Mouse (Mus musculus) testis, adult 2 months (tissue): Measurements from ENCODE around the gene Sh3bp2. TPM values are rescaled to one million over a fixed set of nuclear protein-coding genes. Genes with fewer than 3 reads are reported as not detected.
"Not testable (repeated sequence)": the region's sequence is repeated elsewhere in the genome, so short reads cannot be mapped to it uniquely, and the experiment has no call there.

ENCODE experiments used
- H3K27ac ChIP-seq: fragments of 200-500 bp; 2 replicates; pipeline ENCODE4 v1.5.1; 2012; ENCODE audit warnings: low read depth, low read length; ENCODE audit not compliant: control insufficient read depth, insufficient read depth
- H3K27me3 ChIP-seq: fragments of 200-500 bp; 2 replicates; pipeline ENCODE4 v1.6.1; 2012; ENCODE audit warnings: mild to moderate bottlenecking, low read length, moderate library complexity; ENCODE audit not compliant: control insufficient read depth, insufficient read depth
- H3K36me3 ChIP-seq: fragments of 200-500 bp; 2 replicates; pipeline ENCODE4 v1.6.1; 2012; ENCODE audit warnings: mild to moderate bottlenecking, low read length; ENCODE audit not compliant: control insufficient read depth, insufficient read depth
- H3K4me1 ChIP-seq: fragments of 200-500 bp; 2 replicates; pipeline ENCODE4 v1.6.1; 2012; ENCODE audit warnings: low read length; ENCODE audit not compliant: control insufficient read depth, insufficient read depth
- H3K4me3 ChIP-seq: fragments of 200-500 bp; 2 replicates; pipeline ENCODE4 v1.5.1; 2012; ENCODE audit warnings: low read depth, mild to moderate bottlenecking, low read length, moderate library complexity, mixed read lengths; ENCODE audit not compliant: control insufficient read depth
- CTCF ChIP-seq: fragments of 200-500 bp; IDR thresholded peaks from 2 replicates; pipeline ENCODE4 v1.5.1; 2012; ENCODE audit warnings: low read depth, mild to moderate bottlenecking, inconsistent platforms, low read length, moderate library complexity; ENCODE audit not compliant: control insufficient read depth, insufficient read depth, insufficient replicate concordance
- POLR2A ChIP-seq: fragments of 200-500 bp; IDR thresholded peaks from 2 replicates; pipeline ENCODE4 v1.6.1; 2012; ENCODE audit warnings: low read depth, mild to moderate bottlenecking, inconsistent platforms, low read length, moderate library complexity; ENCODE audit not compliant: control insufficient read depth
- polyA plus RNA-seq: library from polyadenylated mRNA; depleted of rRNA; stranded (reverse); fragments of >200 nt; gene quantifications from 2 replicates; pipeline ENCODE4 v1.2.3, GENCODE M21; 2012

The Sh3bp2 gene
- polyA plus RNA-seq, 1 experiment: 5.0 TPM

- Histone ChIP-seq H3K27me3 (no peaks in the 10 kb centered on the region), H3K36me3 (no peaks in the 10 kb centered on the region), H3K4me1 (peaks cover 9% of the 10 kb centered on the region), H3K4me3 (no peak overlapping the region), H3K27ac (peak overlapping the region; percentile 66)
- TF ChIP-seq POLR2A (no peak), CTCF (no peak)
Measured at GRCm38 (mm10) chr5:34565545-34566283, 40.1 kb downstream of the Sh3bp2 start.

GRCm38 (mm10) chr5:34571551-34571950, 45.9 kb downstream of the Sh3bp2 start:
- no peak overlapping the region for H3K27ac ChIP-seq
- H3K4me3 ChIP-seq: no peak overlapping the region
- peaks cover 2% of the 10 kb centered on the region for H3K4me1 ChIP-seq
- TF ChIP-seq CTCF: no peak
- TF ChIP-seq POLR2A: no peak
- no peaks in the 10 kb centered on the region for H3K36me3 ChIP-seq
- H3K27me3 ChIP-seq: no peaks in the 10 kb centered on the region

DNA sequence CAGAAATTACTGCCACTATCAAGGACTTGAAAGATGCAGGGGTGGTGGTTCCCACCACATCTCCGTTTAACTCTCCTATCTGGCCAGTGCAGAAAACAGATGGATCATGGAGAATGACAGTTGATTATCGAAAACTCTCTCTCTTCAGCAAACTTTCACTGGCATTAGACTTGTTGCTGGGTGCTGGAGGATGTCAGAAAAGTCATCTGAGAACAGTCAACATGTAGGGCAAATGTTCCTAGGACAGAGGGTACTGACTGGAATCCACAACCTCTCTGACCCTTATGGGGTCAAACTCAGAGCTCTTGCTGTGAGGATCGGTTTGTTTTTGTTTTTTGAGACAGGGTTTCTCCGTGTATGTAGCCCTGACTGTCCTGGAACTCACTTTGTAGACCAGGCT, 46.9 kb downstream of the Sh3bp2 start:
- H3K4me1 ChIP-seq, H3K4me3 ChIP-seq, H3K27me3 ChIP-seq, H3K36me3 ChIP-seq: not testable (repeated sequence)
- H3K27ac ChIP-seq: peak overlapping the region; percentile 97; the same call in 1 of the 2 replicates

DNA sequence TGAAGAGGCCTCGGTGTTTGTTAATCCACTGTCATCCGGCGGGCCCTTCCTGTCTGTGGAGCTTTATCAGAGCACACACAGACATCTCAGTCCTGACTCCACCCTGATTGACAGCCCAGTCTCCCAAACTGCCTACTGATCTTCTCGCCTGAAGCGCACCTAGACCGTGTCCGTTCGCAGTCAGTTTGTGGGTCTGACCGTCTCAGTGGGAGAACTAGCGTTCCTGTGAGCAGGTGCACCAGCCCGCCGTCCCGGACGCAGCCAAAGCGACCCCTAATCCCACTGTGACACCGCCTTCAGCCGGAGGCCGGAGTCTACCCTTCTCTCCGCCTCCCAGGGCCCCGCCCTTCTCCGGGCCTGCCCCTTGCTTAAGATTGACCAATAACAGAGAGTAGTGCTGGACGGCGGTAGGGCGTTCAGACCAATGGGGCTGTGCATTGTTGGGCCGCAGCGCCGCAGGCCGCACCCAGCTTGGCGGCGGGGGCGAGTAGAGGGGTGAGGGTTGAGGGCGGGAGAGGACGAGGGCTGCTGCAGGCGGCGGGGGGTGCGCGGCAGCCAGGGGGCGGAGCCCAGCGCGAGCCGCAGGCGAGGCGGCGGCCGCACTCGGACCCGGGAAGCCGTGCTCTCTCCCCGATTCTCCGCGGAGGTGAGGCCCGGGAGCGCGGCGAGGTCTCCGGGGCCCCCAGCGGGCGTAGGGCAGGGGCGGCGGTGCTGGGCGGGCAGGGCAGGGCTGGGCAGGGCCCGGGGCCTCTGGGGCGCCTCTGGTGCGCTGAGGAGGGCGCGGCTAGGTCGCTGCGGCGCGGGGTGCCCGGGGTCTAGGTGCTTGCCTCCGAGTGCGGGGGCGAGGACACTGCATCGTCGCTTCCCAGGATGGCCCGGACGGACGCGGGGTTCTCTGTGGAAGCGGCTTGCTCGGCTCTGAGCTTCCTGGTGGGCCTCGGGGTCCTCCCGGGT, 47.9 kb downstream of the Sh3bp2 start, which contains the start of gene Add1:
Gene Add1 (plus strand): TSS at position 397 of the 954 bp plus-strand sequence.
- no peak; the same call in 1 of the 2 replicates for TF ChIP-seq CTCF
- TF ChIP-seq POLR2A: peak; percentile 80
- Histone ChIP-seq H3K4me1 (peaks cover 2% of the 10 kb centered on the region), H3K36me3 (no peaks in the 10 kb centered on the region), H3K27ac (peak within 1 kb of the TSS; percentile 97), H3K27me3 (no peaks in the 10 kb centered on the region), H3K4me3 (peak within 1 kb of the TSS; percentile 95)

DNA sequence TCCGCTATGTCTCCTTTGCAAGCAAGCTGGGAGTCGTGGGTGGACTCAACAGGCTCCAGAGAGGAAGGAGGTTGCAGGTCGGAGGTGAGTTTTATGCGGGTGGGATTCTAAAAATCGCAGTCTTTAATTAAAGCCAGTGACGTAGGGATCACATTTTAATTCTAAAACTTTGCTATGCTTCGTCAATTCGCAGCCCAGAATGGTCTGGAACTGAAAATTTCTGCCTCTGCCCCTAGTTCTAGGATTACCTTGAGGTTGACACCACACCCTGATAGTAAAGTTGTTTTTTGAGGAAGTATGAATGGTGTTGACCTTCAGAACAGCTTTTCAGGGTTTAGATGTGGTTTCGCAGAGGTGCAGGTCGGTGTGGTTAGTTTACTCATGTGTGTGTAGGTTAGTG, 49.1 kb downstream of the Sh3bp2 start:
- H3K4me1 ChIP-seq: peaks cover 2% of the 10 kb centered on the region
- TF ChIP-seq POLR2A (no peak), CTCF (no peak)
- H3K4me3 ChIP-seq: peak overlapping the region; percentile 31; the same call in 1 of the 2 replicates
- H3K27ac ChIP-seq: no peak overlapping the region
- H3K36me3 ChIP-seq: no peaks in the 10 kb centered on the region
- H3K27me3 ChIP-seq: no peaks in the 10 kb centered on the region

DNA sequence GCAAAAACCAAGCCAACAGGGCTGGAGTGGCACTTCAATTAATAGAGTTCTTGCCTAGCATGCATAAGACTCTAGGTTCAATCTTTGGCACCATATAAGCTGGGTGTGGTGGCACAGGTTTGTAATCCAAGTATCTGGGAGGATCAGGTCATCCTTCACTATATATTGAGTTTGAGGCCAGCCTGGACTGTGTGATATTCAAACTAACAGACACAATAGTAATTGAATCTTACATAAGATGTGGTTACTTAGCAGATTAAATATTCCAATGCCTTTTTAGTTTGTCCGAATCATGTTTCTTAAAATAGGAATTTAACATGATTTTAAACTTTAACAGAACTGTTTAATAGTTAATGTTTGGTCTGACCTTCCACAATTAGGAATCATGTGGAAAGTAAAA, 50.6 kb downstream of the Sh3bp2 start:
- Histone ChIP-seq H3K27me3 (no peaks in the 10 kb centered on the region), H3K36me3 (no peaks in the 10 kb centered on the region), H3K4me1 (peaks cover 2% of the 10 kb centered on the region), H3K27ac (no peak overlapping the region), H3K4me3 (no peak overlapping the region)
- no peak for TF ChIP-seq POLR2A
- TF ChIP-seq CTCF: no peak

DNA sequence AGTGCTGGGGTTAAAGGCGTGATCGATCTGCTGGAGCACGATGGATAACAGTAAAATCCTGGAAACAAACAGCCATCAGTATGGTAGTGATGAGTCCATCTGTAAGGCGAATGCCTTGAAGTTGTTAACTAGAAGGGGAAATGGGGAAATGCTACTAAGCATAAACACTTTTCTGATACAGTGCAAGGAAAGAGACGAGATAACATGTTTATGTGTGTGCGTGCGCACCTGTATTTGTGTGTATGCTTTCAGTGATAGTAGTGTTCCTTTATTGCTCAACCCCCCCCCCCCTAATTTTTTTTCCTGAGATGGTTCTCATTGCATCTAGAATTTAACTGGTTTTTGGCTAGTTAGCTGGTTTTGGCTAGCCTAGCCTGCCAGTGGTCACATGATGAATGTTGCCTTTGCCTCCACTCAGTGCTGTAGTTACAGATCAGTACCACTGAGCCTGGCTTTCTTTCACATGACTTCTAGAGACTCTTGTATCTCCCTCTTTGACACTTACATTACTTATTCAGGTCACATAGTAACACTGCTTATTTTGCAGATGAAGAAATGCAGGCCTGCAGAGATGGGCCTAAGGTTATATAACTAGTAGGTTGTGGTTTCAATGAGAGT, 52.5 kb downstream of the Sh3bp2 start:
- no peaks in the 10 kb centered on the region for H3K36me3 ChIP-seq
- TF ChIP-seq CTCF (no peak), POLR2A (no peak)
- peaks cover 2% of the 10 kb centered on the region for H3K4me1 ChIP-seq
- H3K27me3 ChIP-seq: no peaks in the 10 kb centered on the region
- no peak overlapping the region for H3K27ac ChIP-seq
- no peak overlapping the region for H3K4me3 ChIP-seq
